13 mouse cellular contexts compared by ENCODE assay signal in the genomic region with DNA sequence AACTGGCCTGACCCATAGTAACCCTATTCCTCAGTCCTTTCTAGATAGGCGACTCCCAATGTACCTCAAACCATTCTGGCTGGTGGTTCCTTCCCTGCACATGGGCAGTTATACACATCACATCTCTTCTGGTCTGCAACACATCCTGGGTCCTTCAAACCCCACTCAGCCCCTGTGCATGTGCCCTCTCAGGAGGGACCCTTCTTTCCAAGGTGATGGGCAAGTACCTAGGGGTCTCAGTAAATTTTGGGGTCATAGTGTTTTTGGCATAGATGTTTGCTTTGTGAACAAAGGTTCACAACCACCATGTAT. TPM values are rescaled to one million over a fixed set of nuclear protein-coding genes. Genes with fewer than 3 reads are reported as not detected.
A peak's percentile ranks its signal among the peaks of the same experiment; 100 is the strongest.
DNase-seq lines count a peak whose midpoint lies in the region; ATAC-seq and TF ChIP-seq lines count a peak whose summit lies in the region.
"Had no signal": no experiment of that assay in that cellular context is flagged by ENCODE, and none has a peak within 500 bp of the region (broad histone marks: within the 10 kb centered on the region; RNA-seq: fewer than 3 reads in every experiment).

No protein-coding gene starts in this region.

- H3K27me3 ChIP-seq in forebrain, embryonic 11.5 days (ENCODE audit: control insufficient read depth, insufficient read depth, low read length): no peaks in the 10 kb centered on the region
- no peaks in the 10 kb centered on the region for H3K27me3 ChIP-seq in forebrain, embryonic 16.5 days (replicated peaks; ENCODE audit: control insufficient read depth, insufficient read depth, low read length)
- no peaks in the 10 kb centered on the region for H3K27me3 ChIP-seq in kidney, embryonic 16.5 days (ENCODE audit: insufficient read depth, low read length)
- no peaks in the 10 kb centered on the region for H3K27me3 ChIP-seq in stomach, embryonic 16.5 days (ENCODE audit: control insufficient read depth, insufficient read depth, low read length)
- no peaks in the 10 kb centered on the region for H3K27me3 ChIP-seq in stomach, postnatal 0 days (ENCODE audit: control insufficient read depth, insufficient read depth, low read length)
- no peaks in the 10 kb centered on the region for H3K27me3 ChIP-seq in neural tube, embryonic 15.5 days (replicated peaks)
- H3K27me3 ChIP-seq: embryonic facial prominence, embryonic 13.5 days; limb, embryonic 13.5 days had no signal

- no peak for DNase-seq in forebrain, embryonic 11.5 days (ENCODE audit: low spot score)
- no peak for DNase-seq in kidney, postnatal 36 days
- DNase-seq in stomach, postnatal 0 days (ENCODE audit: low spot score): no peak
- DNase-seq in spleen, postnatal 4 days (ENCODE audit: low spot score in 2 of 2): no peak

- H3K9me3 ChIP-seq in forebrain, embryonic 11.5 days (ENCODE audit: control insufficient read depth, low read length): no peaks in the 10 kb centered on the region
- H3K9me3 ChIP-seq in forebrain, embryonic 16.5 days (ENCODE audit: control insufficient read depth, low read length): no peaks in the 10 kb centered on the region
- no peaks in the 10 kb centered on the region for H3K9me3 ChIP-seq in kidney, embryonic 16.5 days (ENCODE audit: low read length)
- no peaks in the 10 kb centered on the region for H3K9me3 ChIP-seq in stomach, embryonic 16.5 days (replicated peaks; ENCODE audit: control insufficient read depth, low read length)
- H3K9me3 ChIP-seq in stomach, postnatal 0 days (ENCODE audit: control insufficient read depth, low read length): no peaks in the 10 kb centered on the region
- no peaks in the 10 kb centered on the region for H3K9me3 ChIP-seq in neural tube, embryonic 15.5 days (replicated peaks)
- H3K9me3 ChIP-seq: embryonic facial prominence, embryonic 13.5 days; limb, embryonic 13.5 days had no signal

- ATAC-seq in forebrain, embryonic 11.5 days (replicated peaks; ENCODE audit: low FRiP score): peak; percentile 33; the same call in 1 of the 2 replicates
- ATAC-seq in forebrain, embryonic 16.5 days: no peak
- 0 out of 2 replicates have a peak, but pooled peaks have one; percentile 15 for ATAC-seq in kidney, embryonic 16.5 days (ENCODE audit: low FRiP score, low TSS enrichment)
- peak; percentile 27; the same call in 1 of the 2 replicates for ATAC-seq in stomach, embryonic 16.5 days (ENCODE audit: insufficient read depth, low FRiP score)
- ATAC-seq in stomach, postnatal 0 days (ENCODE audit: low FRiP score, low TSS enrichment): no peak; the same call in 1 of the 2 replicates
- peak; percentile 45; the same call in 1 of the 2 replicates for ATAC-seq in neural tube, embryonic 15.5 days (ENCODE audit: low FRiP score)

- no peak for TF ChIP-seq EP300 in stomach, postnatal 0 days (optimal IDR thresholded peaks at IDR 0.05)

- H3K27ac ChIP-seq in forebrain, embryonic 11.5 days (ENCODE audit: low read depth, low read length): no peak overlapping the region
- H3K27ac ChIP-seq in forebrain, embryonic 16.5 days (ENCODE audit: low read length): no peak overlapping the region
- no peak overlapping the region for H3K27ac ChIP-seq in kidney, embryonic 16.5 days (ENCODE audit: low read length)
- no peak overlapping the region for H3K27ac ChIP-seq in stomach, embryonic 16.5 days (ENCODE audit: low read length)
- no peak overlapping the region for H3K27ac ChIP-seq in stomach, postnatal 0 days (replicated peaks)
- no peak overlapping the region for H3K27ac ChIP-seq in neural tube, embryonic 15.5 days (replicated peaks)
- H3K27ac ChIP-seq: embryonic facial prominence, embryonic 13.5 days; limb, embryonic 13.5 days; macrophage had no signal

- no peak overlapping the region for H3K4me3 ChIP-seq in forebrain, embryonic 11.5 days (ENCODE audit: low read depth, low read length)
- no peak overlapping the region for H3K4me3 ChIP-seq in forebrain, embryonic 16.5 days (replicated peaks; ENCODE audit: low read length)
- H3K4me3 ChIP-seq in kidney, embryonic 16.5 days (ENCODE audit: low read length): no peak overlapping the region
- no peak overlapping the region for H3K4me3 ChIP-seq in stomach, embryonic 16.5 days (replicated peaks; ENCODE audit: low read length)
- H3K4me3 ChIP-seq in stomach, postnatal 0 days (ENCODE audit: low read depth, low read length): no peak overlapping the region
- H3K4me3 ChIP-seq in neural tube, embryonic 15.5 days (replicated peaks): no peak overlapping the region
- H3K4me3 ChIP-seq: embryonic facial prominence, embryonic 13.5 days; limb, embryonic 13.5 days had no signal

- H3K4me1 ChIP-seq in forebrain, embryonic 11.5 days (replicated peaks; ENCODE audit: control insufficient read depth, insufficient read depth, low read length): no peaks in the 10 kb centered on the region
- H3K4me1 ChIP-seq in forebrain, embryonic 16.5 days (replicated peaks; ENCODE audit: control insufficient read depth, insufficient read depth, low read length): no peaks in the 10 kb centered on the region
- no peaks in the 10 kb centered on the region for H3K4me1 ChIP-seq in kidney, embryonic 16.5 days (ENCODE audit: insufficient read depth, low read length)
- H3K4me1 ChIP-seq in stomach, embryonic 16.5 days (ENCODE audit: control insufficient read depth, insufficient read depth, low read length): no peaks in the 10 kb centered on the region
- no peaks in the 10 kb centered on the region for H3K4me1 ChIP-seq in stomach, postnatal 0 days (replicated peaks; ENCODE audit: control insufficient read depth, insufficient read depth)
- H3K4me1 ChIP-seq in neural tube, embryonic 15.5 days: peaks cover 2% of the 10 kb centered on the region; the same call in 1 of the 2 replicates
- H3K4me1 ChIP-seq: embryonic facial prominence, embryonic 13.5 days; limb, embryonic 13.5 days had no signal

- no peak overlapping the region for H3K9ac ChIP-seq in forebrain, embryonic 11.5 days (ENCODE audit: low read length)
- no peak overlapping the region for H3K9ac ChIP-seq in forebrain, embryonic 16.5 days (replicated peaks; ENCODE audit: low read depth, low read length)
- H3K9ac ChIP-seq in kidney, embryonic 16.5 days (replicated peaks; ENCODE audit: low read length): no peak overlapping the region
- H3K9ac ChIP-seq in stomach, embryonic 16.5 days (ENCODE audit: low read length): no peak overlapping the region
- no peak overlapping the region for H3K9ac ChIP-seq in stomach, postnatal 0 days (ENCODE audit: low read length)
- H3K9ac ChIP-seq in neural tube, embryonic 15.5 days (replicated peaks): no peak overlapping the region
- H3K9ac ChIP-seq: embryonic facial prominence, embryonic 13.5 days; limb, embryonic 13.5 days; lung, embryonic 14.5 days had no signal

- no peak overlapping the region for H3K4me2 ChIP-seq in forebrain, embryonic 11.5 days (ENCODE audit: low read depth, low read length, severe bottlenecking)
- H3K4me2 ChIP-seq in forebrain, embryonic 16.5 days (ENCODE audit: low read length): no peak overlapping the region
- no peak overlapping the region for H3K4me2 ChIP-seq in kidney, embryonic 16.5 days (replicated peaks; ENCODE audit: low read depth, low read length)
- H3K4me2 ChIP-seq in stomach, embryonic 16.5 days (ENCODE audit: low read depth, low read length): no peak overlapping the region
- no peak overlapping the region for H3K4me2 ChIP-seq in stomach, postnatal 0 days (replicated peaks; ENCODE audit: low read depth)
- no peak overlapping the region for H3K4me2 ChIP-seq in neural tube, embryonic 15.5 days
- H3K4me2 ChIP-seq: embryonic facial prominence, embryonic 13.5 days; heart, embryonic 11.5 days; limb, embryonic 13.5 days; lung, embryonic 14.5 days had no signal

- no peak for TF ChIP-seq CTCF in stomach, postnatal 0 days (IDR thresholded peaks at IDR 0.05; ENCODE audit: low read depth)

- 0% methylated on average over 1 of the region's 1 CpGs for WGBS in forebrain, embryonic 11.5 days
- WGBS in forebrain, embryonic 16.5 days: 9% methylated on average over 1 of the region's 1 CpGs
- 0% methylated on average over 1 of the region's 1 CpGs for WGBS in kidney, embryonic 16.5 days
- 0% methylated on average over 1 of the region's 1 CpGs for WGBS in stomach, embryonic 16.5 days
- 4% methylated on average over 1 of the region's 1 CpGs for WGBS in stomach, postnatal 0 days
- 10% methylated on average over 1 of the region's 1 CpGs for WGBS in neural tube, embryonic 15.5 days

- H3K36me3 ChIP-seq in forebrain, embryonic 11.5 days (ENCODE audit: control insufficient read depth, insufficient read depth, low read length): no peaks in the 10 kb centered on the region
- no peaks in the 10 kb centered on the region for H3K36me3 ChIP-seq in forebrain, embryonic 16.5 days (ENCODE audit: control insufficient read depth, insufficient read depth)
- no peaks in the 10 kb centered on the region for H3K36me3 ChIP-seq in kidney, embryonic 16.5 days (ENCODE audit: insufficient read depth, low read length)
- H3K36me3 ChIP-seq in stomach, embryonic 16.5 days (ENCODE audit: control insufficient read depth, insufficient read depth, low read length): no peaks in the 10 kb centered on the region
- no peaks in the 10 kb centered on the region for H3K36me3 ChIP-seq in stomach, postnatal 0 days (ENCODE audit: control insufficient read depth, insufficient read depth, low read length)
- H3K36me3 ChIP-seq in neural tube, embryonic 15.5 days: no peaks in the 10 kb centered on the region
- H3K36me3 ChIP-seq: embryonic facial prominence, embryonic 13.5 days; limb, embryonic 13.5 days had no signal

RNA-seq across cellular contexts. Expression of gene Chrna4, which starts 29.0 kb away (rescaled TPM):
- 18.7 and 19.3 TPM in 2 replicates for polyA plus RNA-seq in forebrain, embryonic 11.5 days (2014; fragmentation: Nextera tagmentation; extraction: Ambion mirVana)
- 6.9 and 9.9 TPM in 2 replicates for polyA plus RNA-seq in forebrain, embryonic 16.5 days (2015; fragmentation: Nextera tagmentation; extraction: Ambion mirVana)
- 4.3 TPM in 2 replicates for polyA plus RNA-seq in kidney, embryonic 16.5 days (2015; fragmentation: Nextera tagmentation; extraction: Ambion mirVana)
- 0.81 and 1.2 TPM in 2 replicates for polyA plus RNA-seq in stomach, embryonic 16.5 days (2015; fragmentation: Nextera tagmentation; extraction: Ambion mirVana)
- 0.18 and 0.22 TPM in 2 replicates for polyA plus RNA-seq in stomach, postnatal 0 days (2015; fragmentation: Nextera tagmentation; extraction: Ambion mirVana)
- 38.9 and 47.4 TPM in 2 replicates for polyA plus RNA-seq in neural tube, embryonic 15.5 days (2015; fragmentation: Nextera tagmentation; extraction: Ambion mirVana)
- polyA plus RNA-seq: macrophage had no signal

Comparison
In these comparisons a context has a peak if more than half of its experiments do, and no peak if none do; other contexts are left out.
1. ATAC-seq: peak in forebrain, embryonic 11.5 days (single experiment), kidney, embryonic 16.5 days (single experiment), stomach, embryonic 16.5 days (single experiment) and neural tube, embryonic 15.5 days (single experiment); none in forebrain, embryonic 16.5 days (single experiment) and stomach, postnatal 0 days (single experiment).